Mouse (Mus musculus) hindbrain, embryonic 15.5 days (tissue): ENCODE results near the gene Hoxa9. TPM values are rescaled to one million over a fixed set of nuclear protein-coding genes. Genes with fewer than 3 reads are reported as not detected.

ENCODE experiments used
- ATAC-seq: fragments of 200-750 bp; cut with Nextera tagmentation; 2 replicates; pipeline ENCODE4 v1.8.0; 2017; ENCODE audit warnings: low read depth, moderate number of reproducible peaks, moderate TSS enrichment; ENCODE audit not compliant: low FRiP score
- H3K27ac ChIP-seq: fragments of 300-500 bp; sonication (generic); replicated peaks from 2 replicates; pipeline ENCODE4 v1.5.1; 2015; ENCODE audit warnings: mild to moderate bottlenecking, inconsistent platforms
- H3K27me3 ChIP-seq: fragments of 300-500 bp; sonication (generic); 2 replicates; pipeline ENCODE4 v1.6.1; 2015; ENCODE audit warnings: control low read depth, inconsistent platforms
- H3K36me3 ChIP-seq: fragments of 300-500 bp; sonication (generic); 2 replicates; pipeline ENCODE4 v1.6.1; 2015; ENCODE audit warnings: control low read depth, inconsistent platforms
- H3K4me1 ChIP-seq: fragments of 300-500 bp; sonication (generic); replicated peaks from 2 replicates; pipeline ENCODE4 v1.6.1; 2015; ENCODE audit warnings: control low read depth, inconsistent platforms
- H3K4me2 ChIP-seq: fragments of 300-500 bp; sonication (generic); 2 replicates; pipeline ENCODE4 v1.6.1; 2015; ENCODE audit warnings: moderate library complexity, mild to moderate bottlenecking, inconsistent platforms
- H3K4me3 ChIP-seq: fragments of 300-500 bp; sonication (generic); 2 replicates; pipeline ENCODE4 v1.5.1; 2015; ENCODE audit warnings: mild to moderate bottlenecking, inconsistent platforms
- H3K9ac ChIP-seq: fragments of 300-500 bp; sonication (generic); 2 replicates; pipeline ENCODE4 v1.6.1; 2015; ENCODE audit warnings: inconsistent platforms
- H3K9me3 ChIP-seq: fragments of 300-500 bp; sonication (generic); 2 replicates; pipeline ENCODE4 v1.6.1; 2016; ENCODE audit warnings: control low read depth, inconsistent platforms
- WGBS: fragments of 180-500 bp; shearing (Covaris S2); methylation state at CpG from one replicate; pipeline ENCODE4 v1.1.7; 2015; 5-methylcytosine and 5-hydroxymethylcytosine counted together
- polyA plus RNA-seq: library from polyadenylated mRNA; unstranded; fragments of >200 nt; fragmentation: Nextera tagmentation; extraction: Ambion mirVana; gene quantifications from 2 replicates; pipeline ENCODE4 v1.2.1, GENCODE M21; 2015

The Hoxa9 gene
- polyA plus RNA-seq, 1 experiment from 2014 or later, result 3.4 TPM

- peak overlapping the region; percentile 38 for H3K4me3 ChIP-seq
- peaks cover 84% of the 10 kb centered on the region for H3K27me3 ChIP-seq
- peak overlapping the region; percentile 80; the same call in 1 of the 2 replicates for H3K27ac ChIP-seq
- ATAC-seq, result no peak
- peak overlapping the region; percentile 53 for H3K4me2 ChIP-seq
- H3K9me3 ChIP-seq, result no peaks in the 10 kb centered on the region
- H3K36me3 ChIP-seq, result no peaks in the 10 kb centered on the region
- WGBS, result 8% methylated on average over 4 of the region's 4 CpGs
- peaks cover 27% of the 10 kb centered on the region for H3K4me1 ChIP-seq
- H3K9ac ChIP-seq, result no peak overlapping the region
Observed at GRCm38 (mm10) chr6:52206882-52207683, 23.8 kb downstream of the Hoxa9 start.

GRCm38 (mm10) chr6:52205638-52206621 is 25.0 kb downstream of the Hoxa9 start:
- Histone ChIP-seq H3K27ac (peak overlapping the region; percentile 80), H3K4me3 (peak overlapping the region; percentile 38), H3K9ac (peak overlapping the region; percentile 29; the same call in 1 of the 2 replicates), H3K27me3 (peaks cover 81% of the 10 kb centered on the region), H3K36me3 (no peaks in the 10 kb centered on the region), H3K4me2 (peak overlapping the region; percentile 53), H3K9me3 (no peaks in the 10 kb centered on the region), H3K4me1 (peaks cover 18% of the 10 kb centered on the region)
- 3% methylated on average over 55 of the region's 55 CpGs for WGBS
- ATAC-seq, result no peak

- ATAC-seq, result no peak
- Histone ChIP-seq H3K36me3 (no peaks in the 10 kb centered on the region), H3K9ac (peak overlapping the region; percentile 29; the same call in 1 of the 2 replicates), H3K4me2 (peak overlapping the region; percentile 53), H3K4me3 (peak overlapping the region; percentile 38), H3K4me1 (peaks cover 18% of the 10 kb centered on the region), H3K27me3 (peaks cover 83% of the 10 kb centered on the region), H3K9me3 (no peaks in the 10 kb centered on the region), H3K27ac (peak overlapping the region; percentile 80)
- 5% methylated on average over 14 of the region's 14 CpGs for WGBS
Observed at GRCm38 (mm10) chr6:52205221-52205620, 25.7 kb downstream of the Hoxa9 start.

GRCm38 (mm10) chr6:52204050-52204752 is 26.7 kb downstream of the Hoxa9 start, which contains the start of gene Hoxa5:
Gene Hoxa5 (minus strand): TSS chr6:52204587.
- no peaks in the 10 kb centered on the region for H3K36me3 ChIP-seq
- H3K9ac ChIP-seq, result peak within 1 kb of the TSS; percentile 46
- under 1% methylated on average over 65 of the region's 65 CpGs for WGBS
- peaks cover 18% of the 10 kb centered on the region for H3K4me1 ChIP-seq
- H3K27me3 ChIP-seq, result peaks cover 83% of the 10 kb centered on the region
- H3K4me3 ChIP-seq, result peak within 1 kb of the TSS; percentile 38
- peak; percentile 83 for ATAC-seq
- peak within 1 kb of the TSS; percentile 53 for H3K4me2 ChIP-seq
- H3K9me3 ChIP-seq, result no peaks in the 10 kb centered on the region
- peak within 1 kb of the TSS; percentile 83 for H3K27ac ChIP-seq

GRCm38 (mm10) chr6:52203371-52204049 is 27.4 kb downstream of the Hoxa9 start:
- WGBS, result under 1% methylated on average over 45 of the region's 46 CpGs

GRCm38 (mm10) chr6:52203121-52203370 is 27.8 kb downstream of the Hoxa9 start:
- H3K27me3 ChIP-seq, result peaks cover 83% of the 10 kb centered on the region
- under 1% methylated on average over 10 of the region's 10 CpGs for WGBS
- H3K4me1 ChIP-seq, result peaks cover 10% of the 10 kb centered on the region
- H3K9ac ChIP-seq, result peak overlapping the region; percentile 46
- no peaks in the 10 kb centered on the region for H3K36me3 ChIP-seq
- H3K4me3 ChIP-seq, result peak overlapping the region; percentile 38
- H3K9me3 ChIP-seq, result no peaks in the 10 kb centered on the region
- peak overlapping the region; percentile 83 for H3K27ac ChIP-seq
- H3K4me2 ChIP-seq, result peak overlapping the region; percentile 53
- no peak for ATAC-seq

More at GRCm38 (mm10) chr6:52203371-52204049, 27.4 kb downstream of the Hoxa9 start:
- peak overlapping the region; percentile 83 for H3K27ac ChIP-seq
- ATAC-seq, result no peak
- H3K4me3 ChIP-seq, result peak overlapping the region; percentile 38
- peaks cover 13% of the 10 kb centered on the region for H3K4me1 ChIP-seq
- peak overlapping the region; percentile 53 for H3K4me2 ChIP-seq
- no peaks in the 10 kb centered on the region for H3K9me3 ChIP-seq
- H3K9ac ChIP-seq, result peak overlapping the region; percentile 46
- peaks cover 83% of the 10 kb centered on the region for H3K27me3 ChIP-seq
- H3K36me3 ChIP-seq, result no peaks in the 10 kb centered on the region

- H3K27ac ChIP-seq, result peak overlapping the region; percentile 83
- no peak for ATAC-seq
- H3K27me3 ChIP-seq, result peaks cover 85% of the 10 kb centered on the region
- H3K9me3 ChIP-seq, result no peaks in the 10 kb centered on the region
- peaks cover 10% of the 10 kb centered on the region for H3K4me1 ChIP-seq
- peak overlapping the region; percentile 46 for H3K9ac ChIP-seq
- H3K4me3 ChIP-seq, result peak overlapping the region; percentile 38
- 3% methylated on average over 22 of the region's 22 CpGs for WGBS
- H3K4me2 ChIP-seq, result peak overlapping the region; percentile 53
- H3K36me3 ChIP-seq, result no peaks in the 10 kb centered on the region
Observed at GRCm38 (mm10) chr6:52202362-52203120, 28.3 kb downstream of the Hoxa9 start.

GRCm38 (mm10) chr6:52201269-52201668 is 29.6 kb downstream of the Hoxa9 start:
- H3K4me2 ChIP-seq, result peak overlapping the region; percentile 53
- WGBS, result 22% methylated on average over 1 of the region's 1 CpGs
- H3K4me1 ChIP-seq, result peaks cover 10% of the 10 kb centered on the region
- ATAC-seq, result no peak
- peaks cover 85% of the 10 kb centered on the region for H3K27me3 ChIP-seq
- H3K4me3 ChIP-seq, result peak overlapping the region; percentile 38
- H3K9me3 ChIP-seq, result no peaks in the 10 kb centered on the region
- H3K36me3 ChIP-seq, result no peaks in the 10 kb centered on the region
- peak overlapping the region; percentile 27 for H3K9ac ChIP-seq
- peak overlapping the region; percentile 41 for H3K27ac ChIP-seq

GRCm38 (mm10) chr6:52200751-52201250 is 30.1 kb downstream of the Hoxa9 start:
- Histone ChIP-seq H3K9ac (peak overlapping the region; percentile 27; the same call in 1 of the 2 replicates), H3K36me3 (no peaks in the 10 kb centered on the region), H3K4me2 (peak overlapping the region; percentile 53), H3K27me3 (peaks cover 88% of the 10 kb centered on the region), H3K9me3 (no peaks in the 10 kb centered on the region), H3K4me3 (peak overlapping the region; percentile 11), H3K27ac (peak overlapping the region; percentile 41), H3K4me1 (peaks cover 10% of the 10 kb centered on the region)
- 15% methylated on average over 10 of the region's 10 CpGs for WGBS
- ATAC-seq, result no peak

- H3K9me3 ChIP-seq, result no peaks in the 10 kb centered on the region
- peak overlapping the region; percentile 53 for H3K4me2 ChIP-seq
- peak overlapping the region; percentile 11 for H3K4me3 ChIP-seq
- peaks cover 10% of the 10 kb centered on the region for H3K4me1 ChIP-seq
- WGBS, result 9% methylated on average over 30 of the region's 30 CpGs
- H3K36me3 ChIP-seq, result no peaks in the 10 kb centered on the region
- H3K27ac ChIP-seq, result peak overlapping the region; percentile 41
- H3K27me3 ChIP-seq, result peaks cover 88% of the 10 kb centered on the region
- ATAC-seq, result no peak
- peak overlapping the region; percentile 4; the same call in 1 of the 2 replicates for H3K9ac ChIP-seq
Observed at GRCm38 (mm10) chr6:52200073-52200750, 30.7 kb downstream of the Hoxa9 start.
